Mouse (Mus musculus) v-Abl transformed pro-B cells (cell line): ENCODE results near the gene Eef1a1.

Experiments
- in situ Hi-C, 2 experiments: fragments of 400-800 bp; cut with MboI; formaldehyde crosslinking; loops; one replicate each; pipeline ENCODE4 v1.15.1; 2025; ENCODE audit not compliant: unreplicated experiment in 2 of 2

Gene Eef1a1

DNA sequence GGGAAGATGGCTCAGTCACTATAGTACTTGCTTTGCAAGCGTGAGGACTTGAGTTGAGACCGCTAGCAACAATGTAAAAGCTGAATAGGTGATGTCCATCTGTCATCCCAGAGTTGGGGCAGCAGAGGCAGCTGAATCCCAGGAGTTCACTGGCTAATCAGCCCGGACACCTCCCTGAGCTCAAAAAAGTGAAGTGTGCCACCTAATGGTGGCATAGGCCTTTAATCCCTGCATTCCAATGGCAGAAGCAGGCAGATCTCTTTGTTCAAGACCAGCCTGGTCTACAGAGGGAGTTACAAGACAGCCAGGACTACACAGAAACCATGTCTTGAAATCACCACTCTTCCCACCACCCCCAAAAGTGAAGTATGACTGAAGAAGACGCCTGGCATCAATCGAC, 56.5 kb downstream of the Eef1a1 start:
- in situ Hi-C loops, result no loop called here

DNA sequence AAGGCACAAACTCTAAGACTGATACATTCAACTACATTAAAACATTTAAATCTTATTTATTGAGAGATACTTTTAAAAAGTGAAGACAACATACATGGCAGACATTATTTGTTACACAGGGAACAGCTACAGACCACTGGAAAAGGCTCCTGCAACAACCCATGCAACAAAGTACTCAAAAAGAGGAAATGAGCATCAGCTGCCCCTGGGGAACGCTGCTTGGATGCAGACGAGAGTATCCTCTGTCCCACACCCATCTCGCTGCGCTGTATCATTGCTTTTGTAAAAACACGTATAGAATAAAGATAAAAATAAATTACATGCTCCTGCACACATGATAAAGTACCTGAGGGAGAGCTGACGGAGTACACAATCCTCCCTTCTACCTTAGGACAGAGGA, 58.5 kb downstream of the Eef1a1 start:
- in situ Hi-C loops, result no loop called here

DNA sequence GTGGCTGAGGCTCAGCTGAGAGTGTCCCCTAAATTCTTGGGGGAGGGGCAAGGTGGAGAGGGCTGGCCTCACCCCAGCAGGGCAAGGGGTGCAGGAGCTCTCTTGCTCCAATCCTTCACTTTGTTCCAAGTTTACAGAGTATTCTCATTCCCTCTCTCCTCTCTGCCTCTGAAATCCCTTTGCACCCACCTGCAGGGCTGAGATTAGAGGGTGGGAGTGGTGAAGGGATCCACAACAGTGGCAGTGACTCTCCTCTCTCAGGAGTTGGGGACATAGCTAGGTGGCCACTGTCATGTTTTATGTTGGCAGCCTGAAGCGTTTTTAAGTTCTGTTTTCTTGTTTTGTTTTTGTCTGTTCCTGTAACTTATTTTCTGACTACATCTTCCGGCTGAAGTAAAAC, 59.4 kb downstream of the Eef1a1 start:
- in situ Hi-C loops, result loop anchor here in 1 of 2 experiments (5.0 kb wide), 1 partner anchor 67 kb away; no protein-coding TSS in a partner anchor

DNA sequence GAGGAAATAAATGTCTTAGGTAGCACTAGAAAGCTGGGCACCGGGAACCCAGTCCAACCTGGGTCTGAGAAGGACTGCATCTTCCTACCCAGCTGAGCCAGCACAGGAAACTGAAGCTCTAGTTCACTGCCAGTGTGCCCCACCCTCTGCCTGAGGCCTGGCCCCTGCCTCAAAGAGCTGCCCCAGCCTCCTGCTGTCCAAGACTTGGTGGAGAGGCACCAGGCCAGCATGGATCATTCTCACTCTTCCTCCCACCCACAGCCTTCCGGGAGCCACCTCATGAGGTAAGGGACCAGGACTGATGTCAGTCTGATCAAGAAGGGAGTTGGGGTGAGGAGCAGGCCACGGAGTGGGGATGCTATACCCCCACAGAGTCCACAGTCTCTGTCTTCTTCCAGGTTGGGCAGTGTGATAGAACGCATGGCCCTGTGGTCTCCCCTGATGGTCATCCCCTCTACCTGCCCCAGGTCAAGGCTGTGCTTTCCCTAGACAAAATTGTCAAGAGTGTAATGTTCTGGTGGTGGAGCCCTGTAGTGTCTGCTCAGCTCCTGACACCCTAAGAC, 60.0 kb downstream of the Eef1a1 start:
- in situ Hi-C loops, result loop anchor here in 1 of 2 experiments (5.0 kb wide), 1 partner anchor 67 kb away; no protein-coding TSS in a partner anchor
